Mouse (Mus musculus) heart, postnatal 4 days (tissue): ENCODE measurements around the gene Zbtb39. TPM values are rescaled to one million over a fixed set of nuclear protein-coding genes. Genes with fewer than 3 reads are reported as not detected.

Experiments used
- DNase-seq: peaks from one replicate; pipeline ENCODE4 v3.0.0; 2021
- total RNA-seq, 2 experiments: library from RNA; stranded (reverse); gene quantifications; 2 replicates each; pipeline ENCODE4 v1.2.3; 2021

The Zbtb39 gene
- total RNA-seq, result 1 to 10 TPM; 9.6 to 9.8 TPM

- DNase-seq, result peak; percentile 90
Measured at GRCm38 (mm10) chr10:127739083-127739660, at the start of gene Zbtb39. Zbtb39 (plus strand) TSS chr10:127739538.

- DNase-seq, result no peak
Measured at GRCm38 (mm10) chr10:127691053-127691452, 48.3 kb upstream of the Zbtb39 start.

GRCm38 (mm10) chr10:127694636-127695035 is 44.7 kb upstream of the Zbtb39 start:
- no peak for DNase-seq

- DNase-seq, result no peak
Measured at GRCm38 (mm10) chr10:127695775-127696174, 43.6 kb upstream of the Zbtb39 start.

GRCm38 (mm10) chr10:127698966-127699365 is 40.4 kb upstream of the Zbtb39 start:
- no peak for DNase-seq

GRCm38 (mm10) chr10:127703299-127703698 is 36.0 kb upstream of the Zbtb39 start:
- DNase-seq, result no peak

- no peak for DNase-seq
Measured at GRCm38 (mm10) chr10:127704293-127704692, 35.0 kb upstream of the Zbtb39 start.

- no peak for DNase-seq
Measured at GRCm38 (mm10) chr10:127704766-127705220, 34.5 kb upstream of the Zbtb39 start, which contains the start of gene Myo1a. Myo1a (plus strand) TSS chr10:127705170.

GRCm38 (mm10) chr10:127705783-127706182 is 33.6 kb upstream of the Zbtb39 start:
- DNase-seq, result no peak

- peak; percentile 69 for DNase-seq
Measured at GRCm38 (mm10) chr10:127707721-127708120, 31.6 kb upstream of the Zbtb39 start.

GRCm38 (mm10) chr10:127708850-127709370 is 30.4 kb upstream of the Zbtb39 start:
- DNase-seq, result no peak

GRCm38 (mm10) chr10:127710331-127710730 is 29.0 kb upstream of the Zbtb39 start:
- DNase-seq, result no peak

- DNase-seq, result no peak
Measured at GRCm38 (mm10) chr10:127712736-127713135, 26.6 kb upstream of the Zbtb39 start.

- peak; percentile 21 for DNase-seq
Measured at GRCm38 (mm10) chr10:127721671-127722418, 17.5 kb upstream of the Zbtb39 start.

GRCm38 (mm10) chr10:127724178-127724577 is 15.2 kb upstream of the Zbtb39 start, which contains the start of gene Tac2:
Tac2 (plus strand) TSS chr10:127724478.
- no peak for DNase-seq

- DNase-seq, result no peak
Measured at GRCm38 (mm10) chr10:127725136-127725535, 14.2 kb upstream of the Zbtb39 start.

GRCm38 (mm10) chr10:127728437-127728836 is 10.9 kb upstream of the Zbtb39 start:
- DNase-seq, result no peak

GRCm38 (mm10) chr10:127730285-127730932 is 8.9 kb upstream of the Zbtb39 start:
- no peak for DNase-seq

GRCm38 (mm10) chr10:127730933-127731310 is 8.4 kb upstream of the Zbtb39 start:
- DNase-seq, result no peak

- DNase-seq, result no peak
Measured at GRCm38 (mm10) chr10:127731397-127731796, 7.9 kb upstream of the Zbtb39 start.

GRCm38 (mm10) chr10:127734434-127734833 is 4.9 kb upstream of the Zbtb39 start:
- peak; percentile 41 for DNase-seq

GRCm38 (mm10) chr10:127736266-127736665 is 3.1 kb upstream of the Zbtb39 start:
- no peak for DNase-seq

- no peak for DNase-seq
Measured at GRCm38 (mm10) chr10:127736916-127737315, 2.4 kb upstream of the Zbtb39 start.
